Mouse (Mus musculus) MEL (cell line): ENCODE data around the gene Grk4.

Experiments used
- BHLHE40 ChIP-seq: IDR thresholded peaks from 2 replicates; pipeline ENCODE4 v1.6.1; 2012; ENCODE audit warnings: low read depth, mild to moderate bottlenecking, inconsistent platforms, low read length, improper control_type of control experiment, borderline replicate concordance
- CTCF ChIP-seq, 3 experiments: IDR thresholded peaks in 2 of 3; conservative IDR thresholded peaks in 1 of 3; 2 replicates each; pipeline ENCODE4 v1.5.1; 2011 to 2012; ENCODE audit warnings: low read length in 3 of 3, low read depth in 2 of 3, mild to moderate bottlenecking in 2 of 3, improper control_type of control experiment in 1 of 3, inconsistent platforms in 1 of 3, mixed read lengths in 1 of 3, moderate library complexity in 1 of 3; ENCODE audit not compliant: control insufficient read depth in 1 of 3, insufficient read depth in 1 of 3, poor library complexity in 1 of 3, severe bottlenecking in 1 of 3
- ELF1 ChIP-seq: IDR thresholded peaks from 2 replicates; pipeline ENCODE4 v1.6.1; 2014; ENCODE audit warnings: low read depth, mild to moderate bottlenecking, inconsistent platforms, low read length, improper control_type of control experiment, moderate library complexity
- ETS1 ChIP-seq: IDR thresholded peaks from 2 replicates; pipeline ENCODE4 v1.6.1; 2012; ENCODE audit warnings: low read depth, mild to moderate bottlenecking, inconsistent platforms, low read length, improper control_type of control experiment, moderate library complexity
- GATA1 ChIP-seq: IDR thresholded peaks from 2 replicates; pipeline ENCODE4 v1.6.1; 2011; ENCODE audit warnings: low read depth, low read length, improper control_type of control experiment
- MAFK ChIP-seq: IDR thresholded peaks from 2 replicates; pipeline ENCODE4 v1.6.1; 2011; ENCODE audit warnings: low read depth, mild to moderate bottlenecking, low read length, improper control_type of control experiment, borderline replicate concordance
- MAX ChIP-seq: IDR thresholded peaks from 2 replicates; pipeline ENCODE4 v1.6.1; 2011; ENCODE audit warnings: low read length, improper control_type of control experiment
- MAZ ChIP-seq: IDR thresholded peaks from 2 replicates; pipeline ENCODE4 v1.6.1; 2012; ENCODE audit warnings: low read depth, mild to moderate bottlenecking, inconsistent platforms, low read length, improper control_type of control experiment
- MYB ChIP-seq: IDR thresholded peaks from 2 replicates; pipeline ENCODE4 v1.6.1; 2011; ENCODE audit warnings: mild to moderate bottlenecking, low read depth, low read length, improper control_type of control experiment
- POLR2A ChIP-seq, 2 experiments: IDR thresholded peaks; 2 replicates each; pipeline ENCODE4 v1.6.1; 2011 to 2012; ENCODE audit warnings: low read length in 2 of 2, mild to moderate bottlenecking in 2 of 2, control low read depth in 1 of 2, improper control_type of control experiment in 1 of 2, low read depth in 1 of 2, moderate library complexity in 1 of 2; ENCODE audit not compliant: control insufficient read depth in 1 of 2, insufficient read depth in 1 of 2, poor library complexity in 1 of 2
- POLR2AphosphoS2 ChIP-seq: IDR thresholded peaks from 2 replicates; pipeline ENCODE4 v1.6.1; 2011; ENCODE audit warnings: low read length, improper control_type of control experiment
- RCOR1 ChIP-seq: IDR thresholded peaks from 2 replicates; pipeline ENCODE4 v1.6.1; 2012; ENCODE audit warnings: low read depth, mild to moderate bottlenecking, inconsistent platforms, low read length, improper control_type of control experiment
- USF1 ChIP-seq: IDR thresholded peaks from 2 replicates; pipeline ENCODE4 v1.6.1; 2014; ENCODE audit warnings: low read depth, mild to moderate bottlenecking, inconsistent platforms, low read length, improper control_type of control experiment, moderate library complexity
- ZC3H11A ChIP-seq: IDR thresholded peaks from 2 replicates; pipeline ENCODE4 v1.6.1; 2012; ENCODE audit warnings: low read depth, mild to moderate bottlenecking, inconsistent platforms, low read length, improper control_type of control experiment

DNA sequence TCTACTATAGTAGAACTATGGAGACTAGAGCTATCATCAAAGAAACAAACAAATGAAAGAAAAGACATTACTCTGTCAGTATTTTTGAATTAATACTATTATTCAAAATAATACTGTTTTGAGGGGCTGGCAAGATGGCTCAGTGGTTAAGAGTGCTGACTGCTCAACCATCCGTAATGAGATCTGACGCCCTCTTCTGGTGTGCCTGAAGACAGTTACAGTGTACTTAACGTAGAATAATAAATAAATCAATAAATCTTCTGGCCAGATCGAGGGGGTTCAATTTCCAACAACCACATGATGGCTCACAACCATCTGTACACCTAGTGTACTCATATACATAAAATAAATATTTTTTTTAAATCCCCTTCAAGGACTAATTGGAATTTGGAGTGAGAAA is 1.7 kb downstream of the Grk4 start:
- TF ChIP-seq POLR2A (IDR thresholded peaks at IDR 0.05; ENCODE audit: control insufficient read depth in 1 of 2, insufficient read depth in 1 of 2, low read depth in 1 of 2, low read length in 2 of 2, poor library complexity in 1 of 2) (no peak), MAFK (no peak), MAX (no peak), RCOR1 (no peak), GATA1 (no peak), MYB (no peak), CTCF (IDR thresholded peaks at IDR 0.05 in 2 of 3, conservative IDR thresholded peaks at IDR 0.05 in 1 of 3; ENCODE audit: control insufficient read depth in 1 of 3, insufficient read depth in 1 of 3, low read depth in 2 of 3, low read length in 3 of 3, poor library complexity in 1 of 3, severe bottlenecking in 1 of 3) (peak; percentile 25 to 34 (median 34)), MAZ (no peak), ETS1 (no peak), BHLHE40 (no peak), ELF1 (no peak), USF1 (no peak), POLR2AphosphoS2 (no peak), ZC3H11A (no peak)
